ENCODE assay signal across 11 mouse cellular contexts in genomic region chr17:16492551-16492950, GRCm38 (mm10).
"Had no signal": no experiment of that assay in that cellular context is flagged by ENCODE, and none has a peak within 500 bp of the region (broad histone marks: within the 10 kb centered on the region; RNA-seq: fewer than 3 reads in every experiment).

No protein-coding gene starts in this region.

- H3K4me3 ChIP-seq: limb, embryonic 12.5 days; liver, embryonic 13.5 days; lung, embryonic 15.5 days; midbrain, embryonic 13.5 days; neural tube, embryonic 12.5 days had no signal

- H3K27me3 ChIP-seq: limb, embryonic 12.5 days; liver, embryonic 13.5 days; lung, embryonic 15.5 days; midbrain, embryonic 13.5 days; neural tube, embryonic 12.5 days had no signal

- H3K9ac ChIP-seq: limb, embryonic 12.5 days; liver, embryonic 13.5 days; liver, postnatal 0 days; lung, embryonic 15.5 days; midbrain, embryonic 13.5 days; neural tube, embryonic 12.5 days had no signal

- H3K4me1 ChIP-seq: limb, embryonic 12.5 days; liver, embryonic 13.5 days; lung, embryonic 15.5 days; midbrain, embryonic 13.5 days; neural tube, embryonic 12.5 days had no signal

- H3K36me3 ChIP-seq: limb, embryonic 12.5 days; liver, embryonic 13.5 days; lung, embryonic 15.5 days; midbrain, embryonic 13.5 days; neural tube, embryonic 12.5 days had no signal

- DNase-seq: kidney, postnatal 14 days; liver; liver, embryonic 13.5 days; liver, postnatal 0 days; lung, postnatal 14 days; thymus, postnatal 14 days had no signal

- H3K27ac ChIP-seq: limb, embryonic 12.5 days; liver, embryonic 13.5 days; lung, embryonic 15.5 days; midbrain, embryonic 13.5 days; neural tube, embryonic 12.5 days; stomach, postnatal 0 days had no signal
